Mouse (Mus musculus) ES-E14 (cell line): ENCODE measurements around the gene 1500015O10Rik.

Experiments
- HCFC1 ChIP-seq: IDR thresholded peaks from 2 replicates; pipeline ENCODE4 v1.6.1; 2012; ENCODE audit warnings: low read length, inconsistent platforms, borderline replicate concordance; ENCODE audit not compliant: insufficient read depth
- ZC3H11A ChIP-seq: IDR thresholded peaks from 2 replicates; pipeline ENCODE4 v1.6.1; 2012; ENCODE audit warnings: low read depth, mild to moderate bottlenecking, inconsistent platforms, low read length, borderline replicate concordance

- TF ChIP-seq HCFC1 (no peak), ZC3H11A (no peak)
These were observed 51.3 kb downstream of the 1500015O10Rik start for GRCm38 (mm10) chr1:43781672-43782071.
